Mouse (Mus musculus) spleen, adult 2 months (tissue): ENCODE data around the gene Agpat4.

Experiments used
- CTCF ChIP-seq: fragments of 200-500 bp; IDR thresholded peaks from 2 replicates; pipeline ENCODE4 v1.5.1; 2011; ENCODE audit warnings: mild to moderate bottlenecking, inconsistent platforms; ENCODE audit not compliant: insufficient read depth, insufficient read length, insufficient replicate concordance; ENCODE audit errors: extremely low read depth
- POLR2A ChIP-seq: fragments of 200-500 bp; IDR thresholded peaks from 2 replicates; pipeline ENCODE4 v1.6.1; 2011; ENCODE audit warnings: low read depth, low read length, inconsistent platforms

DNA sequence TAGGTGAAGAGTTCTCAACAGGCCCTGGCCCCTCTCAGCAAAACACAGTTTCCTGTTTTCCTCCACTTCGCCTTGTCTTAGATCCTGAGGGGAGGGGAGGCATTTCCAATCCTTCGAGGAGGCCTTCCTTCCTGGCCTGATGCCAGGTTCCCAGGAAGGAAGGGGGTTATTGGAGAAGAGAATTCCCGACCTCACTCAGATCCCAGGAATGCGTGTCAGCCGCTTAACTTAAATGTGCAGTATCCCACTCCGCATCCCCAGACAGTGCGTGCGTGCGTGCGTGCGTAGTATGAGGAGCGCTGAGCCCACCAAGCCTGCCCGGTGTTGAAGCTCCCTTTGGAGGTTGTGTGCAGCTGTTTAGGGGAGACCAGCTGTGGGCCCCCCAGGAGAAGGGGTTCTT lies 44.9 kb downstream of the Agpat4 start:
- TF ChIP-seq CTCF (no peak), POLR2A (no peak)
